Comparison of ENCODE assay signal across 28 mouse cellular contexts in the genomic region with DNA sequence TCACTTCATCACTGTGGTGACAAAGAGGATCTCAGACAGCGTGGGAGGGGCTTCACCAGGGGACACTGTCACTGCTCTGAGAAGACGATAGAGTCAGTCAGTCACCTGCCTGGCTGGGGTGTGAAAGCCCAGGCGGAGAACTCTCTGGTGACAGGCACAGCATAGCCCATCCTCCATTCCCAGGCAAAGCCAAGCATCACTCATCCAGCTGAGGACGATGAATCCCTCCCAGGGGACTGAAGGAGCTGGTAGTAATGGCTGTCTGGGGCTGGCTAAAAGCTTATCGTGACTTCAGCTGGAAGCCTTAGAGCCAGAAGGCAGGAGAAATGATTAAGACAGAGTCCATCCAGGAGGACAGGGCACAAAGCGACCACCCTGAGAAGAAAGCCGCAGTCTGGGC.
DNase-seq lines count a peak whose midpoint lies in the region; ATAC-seq and TF ChIP-seq lines count a peak whose summit lies in the region.
"Had no signal": no experiment of that assay in that cellular context is flagged by ENCODE, and none has a peak within 500 bp of the region (broad histone marks: within the 10 kb centered on the region; RNA-seq: fewer than 3 reads in every experiment).

No protein-coding gene starts in this region.

- H3K4me1 ChIP-seq in heart, embryonic 15.5 days (replicated peaks): no peaks in the 10 kb centered on the region
- no peaks in the 10 kb centered on the region for H3K4me1 ChIP-seq in heart, embryonic 11.5 days (ENCODE audit: control insufficient read depth, insufficient read depth, low read length)
- no peaks in the 10 kb centered on the region for H3K4me1 ChIP-seq in lung, embryonic 15.5 days
- H3K4me1 ChIP-seq in lung, adult 2 months (ENCODE audit: control insufficient read depth, insufficient read depth, low read length): no peaks in the 10 kb centered on the region
- no peaks in the 10 kb centered on the region; the same call in 1 of the 2 replicates for H3K4me1 ChIP-seq in neural tube, embryonic 12.5 days
- peaks cover 5% of the 10 kb centered on the region; the same call in 1 of the 2 replicates for H3K4me1 ChIP-seq in neural tube, embryonic 13.5 days (replicated peaks)
- H3K4me1 ChIP-seq: embryonic facial prominence, embryonic 10.5 days; embryonic facial prominence, embryonic 13.5 days; forebrain, embryonic 12.5 days; forebrain, embryonic 15.5 days; hindbrain, embryonic 10.5 days; hindbrain, embryonic 15.5 days had no signal

- no peak for TF ChIP-seq POLR2A in lung, adult 2 months (IDR thresholded peaks at IDR 0.05; ENCODE audit: borderline replicate concordance, extremely low read depth, low read depth, low read length)

- TF ChIP-seq CTCF in lung, adult 2 months (IDR thresholded peaks at IDR 0.05; ENCODE audit: insufficient read depth, low read length): no peak

- no peak overlapping the region for H3K27ac ChIP-seq in heart, embryonic 15.5 days
- no peak overlapping the region for H3K27ac ChIP-seq in heart, embryonic 11.5 days (ENCODE audit: low read depth, low read length)
- no peak overlapping the region for H3K27ac ChIP-seq in lung, embryonic 15.5 days
- H3K27ac ChIP-seq in neural tube, embryonic 12.5 days: no peak overlapping the region
- no peak overlapping the region for H3K27ac ChIP-seq in neural tube, embryonic 13.5 days (replicated peaks)
- H3K27ac ChIP-seq: embryonic facial prominence, embryonic 10.5 days; embryonic facial prominence, embryonic 13.5 days; forebrain, embryonic 12.5 days; forebrain, embryonic 15.5 days; heart, adult 2 months; heart, embryonic 10.5 days; hindbrain, embryonic 10.5 days; hindbrain, embryonic 15.5 days had no signal

- DNase-seq in lung, adult 2 months: no peak
- no peak for DNase-seq in neural tube, embryonic 10.5 days (ENCODE audit: extremely low spot score, low spot score)
- no peak for DNase-seq in natural killer cell, adult 2 months (ENCODE audit: low spot score in 2 of 2)
- DNase-seq: adrenal gland, adult 2 months; adrenal gland, postnatal 14 days; cerebellum, adult 11 months; cerebellum, adult 2 months; cerebellum, adult 9-11 months; cerebellum, postnatal 25 days; gastrocnemius, postnatal 10 days; gastrocnemius, postnatal 36 days; heart, adult 2 months; heart, postnatal 10 days; heart, postnatal 36 days had no signal

- no peak overlapping the region for H3K4me3 ChIP-seq in heart, embryonic 15.5 days
- no peak overlapping the region for H3K4me3 ChIP-seq in heart, embryonic 11.5 days (ENCODE audit: low read depth, low read length)
- no peak overlapping the region for H3K4me3 ChIP-seq in lung, embryonic 15.5 days
- H3K4me3 ChIP-seq in lung, adult 2 months (replicated peaks; ENCODE audit: extremely low read depth, low read depth, low read length): no peak overlapping the region
- H3K4me3 ChIP-seq in neural tube, embryonic 12.5 days: no peak overlapping the region
- H3K4me3 ChIP-seq in neural tube, embryonic 13.5 days: no peak overlapping the region
- H3K4me3 ChIP-seq: embryonic facial prominence, embryonic 10.5 days; embryonic facial prominence, embryonic 13.5 days; erythroblast, embryonic 14.5 days; forebrain, embryonic 12.5 days; forebrain, embryonic 15.5 days; heart, adult 2 months; heart, embryonic 10.5 days; hindbrain, embryonic 10.5 days; hindbrain, embryonic 15.5 days had no signal

- no peaks in the 10 kb centered on the region for H3K36me3 ChIP-seq in heart, embryonic 15.5 days
- H3K36me3 ChIP-seq in heart, embryonic 11.5 days (ENCODE audit: control insufficient read depth, insufficient read depth, low read length): no peaks in the 10 kb centered on the region
- no peaks in the 10 kb centered on the region for H3K36me3 ChIP-seq in lung, embryonic 15.5 days
- no peaks in the 10 kb centered on the region for H3K36me3 ChIP-seq in neural tube, embryonic 12.5 days
- no peaks in the 10 kb centered on the region for H3K36me3 ChIP-seq in neural tube, embryonic 13.5 days
- H3K36me3 ChIP-seq: embryonic facial prominence, embryonic 10.5 days; embryonic facial prominence, embryonic 13.5 days; forebrain, embryonic 12.5 days; forebrain, embryonic 15.5 days; heart, embryonic 10.5 days; hindbrain, embryonic 10.5 days; hindbrain, embryonic 15.5 days had no signal

- no peak overlapping the region for H3K9ac ChIP-seq in heart, embryonic 15.5 days
- no peak overlapping the region for H3K9ac ChIP-seq in heart, embryonic 11.5 days (ENCODE audit: low read depth, low read length)
- H3K9ac ChIP-seq in lung, embryonic 15.5 days: no peak overlapping the region
- H3K9ac ChIP-seq in neural tube, embryonic 12.5 days: no peak overlapping the region
- no peak overlapping the region for H3K9ac ChIP-seq in neural tube, embryonic 13.5 days
- H3K9ac ChIP-seq: embryonic facial prominence, embryonic 13.5 days; forebrain, embryonic 12.5 days; forebrain, embryonic 15.5 days; hindbrain, embryonic 15.5 days had no signal

- H3K4me2 ChIP-seq in heart, embryonic 15.5 days: no peak overlapping the region
- H3K4me2 ChIP-seq in heart, embryonic 11.5 days: no peak overlapping the region
- no peak overlapping the region for H3K4me2 ChIP-seq in lung, embryonic 15.5 days
- no peak overlapping the region for H3K4me2 ChIP-seq in neural tube, embryonic 12.5 days (replicated peaks)
- no peak overlapping the region for H3K4me2 ChIP-seq in neural tube, embryonic 13.5 days
- H3K4me2 ChIP-seq: embryonic facial prominence, embryonic 13.5 days; forebrain, embryonic 12.5 days; forebrain, embryonic 15.5 days; hindbrain, embryonic 15.5 days had no signal

- 0 out of 2 replicates have a peak, but pooled peaks have one; percentile 35 for ATAC-seq in heart, embryonic 15.5 days (replicated peaks; ENCODE audit: insufficient number of reproducible peaks, insufficient read depth, low FRiP score, low read depth)
- no peak for ATAC-seq in heart, embryonic 11.5 days (replicated peaks; ENCODE audit: insufficient number of reproducible peaks, low FRiP score, low TSS enrichment)
- peak; percentile 49; the same call in 1 of the 2 replicates for ATAC-seq in lung, embryonic 15.5 days (ENCODE audit: borderline replicate concordance, extremely low read depth, low FRiP score, low TSS enrichment)
- peak; percentile 63; the same call in 1 of the 2 replicates for ATAC-seq in neural tube, embryonic 12.5 days (ENCODE audit: low FRiP score, low read depth)
- peak; percentile 47; the same call in 1 of the 2 replicates for ATAC-seq in neural tube, embryonic 13.5 days (ENCODE audit: low read depth)
- ATAC-seq: CD4-positive, CD25-positive, alpha-beta regulatory T cell, adult 4 months; forebrain, embryonic 15.5 days had no signal

- H3K27me3 ChIP-seq in heart, embryonic 15.5 days: no peaks in the 10 kb centered on the region
- no peaks in the 10 kb centered on the region for H3K27me3 ChIP-seq in heart, embryonic 11.5 days (ENCODE audit: control insufficient read depth, insufficient read depth, low read length)
- no peaks in the 10 kb centered on the region; the same call in 1 of the 2 replicates for H3K27me3 ChIP-seq in lung, embryonic 15.5 days
- H3K27me3 ChIP-seq in neural tube, embryonic 12.5 days (replicated peaks): no peaks in the 10 kb centered on the region
- no peaks in the 10 kb centered on the region for H3K27me3 ChIP-seq in neural tube, embryonic 13.5 days
- H3K27me3 ChIP-seq: embryonic facial prominence, embryonic 13.5 days; forebrain, embryonic 12.5 days; forebrain, embryonic 15.5 days; hindbrain, embryonic 15.5 days had no signal

- WGBS in heart, embryonic 15.5 days: 43% methylated on average over 7 of the region's 7 CpGs
- WGBS in heart, embryonic 11.5 days (ENCODE audit: insufficient replicate concordance): 42% methylated on average over 7 of the region's 7 CpGs
- 41% methylated on average over 7 of the region's 7 CpGs for WGBS in lung, embryonic 15.5 days
- WGBS in lung, adult 2 months: 51% methylated on average over 7 of the region's 7 CpGs
- 59% methylated on average over 7 of the region's 7 CpGs for WGBS in neural tube, embryonic 12.5 days
- 48% methylated on average over 7 of the region's 7 CpGs for WGBS in neural tube, embryonic 13.5 days

- H3K9me3 ChIP-seq in heart, embryonic 15.5 days (replicated peaks): no peaks in the 10 kb centered on the region
- no peaks in the 10 kb centered on the region for H3K9me3 ChIP-seq in heart, embryonic 11.5 days (replicated peaks; ENCODE audit: control insufficient read depth, low read length)
- no peaks in the 10 kb centered on the region for H3K9me3 ChIP-seq in lung, embryonic 15.5 days
- no peaks in the 10 kb centered on the region for H3K9me3 ChIP-seq in neural tube, embryonic 12.5 days
- H3K9me3 ChIP-seq in neural tube, embryonic 13.5 days: no peaks in the 10 kb centered on the region
- H3K9me3 ChIP-seq: embryonic facial prominence, embryonic 10.5 days; embryonic facial prominence, embryonic 13.5 days; forebrain, embryonic 12.5 days; forebrain, embryonic 15.5 days; heart, embryonic 10.5 days; hindbrain, embryonic 10.5 days; hindbrain, embryonic 15.5 days had no signal
